Mouse (Mus musculus): ENCODE measurements around the gene Pld1. TPM values are rescaled to one million over a fixed set of nuclear protein-coding genes. Genes with fewer than 3 reads are reported as not detected.

Gene Pld1
- 10 to 100 TPM; 11.6 to 13.6 TPM for total RNA-seq (2021)
- long read RNA-seq, experiment 1, full-length matches to known transcripts, result 1 of 3 reads
- long read RNA-seq, experiment 1, partial matches to known transcripts, result 1 of 3 reads
- long read RNA-seq, experiment 1, other reads (novel, unspliced or antisense), result 1 of 3 reads
- long read RNA-seq, experiment 2, partial matches to known transcripts, result 2 of 2 reads
- long read RNA-seq, experiment 2, other reads (novel, unspliced or antisense), result 0 of 2 reads

DNA sequence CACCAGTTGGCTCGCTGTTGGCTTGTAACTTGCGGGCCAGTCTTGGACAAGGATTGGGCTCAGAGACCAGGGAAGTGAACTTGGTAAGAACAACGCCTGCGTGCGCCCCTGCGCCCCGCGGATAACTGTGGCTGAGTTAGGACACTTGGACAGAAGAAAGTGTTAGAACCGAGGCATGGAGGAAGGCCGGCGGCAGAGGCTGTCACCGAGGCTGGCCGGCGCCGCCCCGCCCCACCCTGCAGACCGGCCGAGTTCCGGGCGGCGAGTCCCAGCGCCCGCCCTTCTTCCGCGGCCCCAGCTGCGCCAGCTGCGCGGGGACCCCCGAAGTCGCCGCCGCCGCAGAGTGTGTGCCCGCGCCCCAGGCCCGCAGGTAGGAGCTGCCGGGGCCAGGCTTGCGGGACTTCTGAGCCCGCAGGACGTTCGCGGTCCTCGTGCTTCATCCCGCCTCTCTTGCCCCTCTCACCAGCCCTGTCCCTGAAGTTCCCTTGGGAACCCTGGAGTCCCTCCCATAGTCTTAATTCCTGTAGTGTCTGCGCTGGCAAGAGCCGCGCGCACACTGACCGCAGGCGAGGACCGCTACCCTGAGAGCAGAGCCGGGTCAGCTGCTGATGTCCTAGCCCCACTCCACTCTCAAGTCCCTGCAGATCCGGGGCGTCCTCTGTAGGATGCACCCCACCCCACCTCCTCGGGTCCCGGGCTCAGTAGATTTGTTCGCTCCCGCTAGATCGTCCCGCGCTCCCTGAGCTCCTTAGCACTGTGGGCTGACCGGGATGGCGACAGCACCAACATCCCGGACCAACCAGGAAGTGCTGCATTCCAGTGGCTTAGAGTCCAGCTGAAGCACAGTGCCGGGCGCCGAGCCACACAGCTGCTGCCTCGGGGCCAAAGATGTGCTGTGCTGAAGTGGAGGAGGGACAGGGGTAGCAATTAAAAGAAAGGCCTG lies at the start of gene Pld1:
Gene Pld1 (plus strand): TSS at position 315 of the 943 bp plus-strand sequence.
- peak; percentile 29 to 57 for DNase-seq (ENCODE audit: low spot score in 2 of 2)

GRCm38 (mm10) chr3:27896318-27896892 lies 42.1 kb upstream of the Pld1 start, which contains the start of gene Tmem212:
TSS of gene Tmem212 (minus strand) at chr3:27896368.
- DNase-seq (ENCODE audit: low spot score in 2 of 2), result no peak

GRCm38 (mm10) chr3:27898178-27898577 lies 40.3 kb upstream of the Pld1 start:
- DNase-seq (ENCODE audit: low spot score in 2 of 2), result no peak

DNA sequence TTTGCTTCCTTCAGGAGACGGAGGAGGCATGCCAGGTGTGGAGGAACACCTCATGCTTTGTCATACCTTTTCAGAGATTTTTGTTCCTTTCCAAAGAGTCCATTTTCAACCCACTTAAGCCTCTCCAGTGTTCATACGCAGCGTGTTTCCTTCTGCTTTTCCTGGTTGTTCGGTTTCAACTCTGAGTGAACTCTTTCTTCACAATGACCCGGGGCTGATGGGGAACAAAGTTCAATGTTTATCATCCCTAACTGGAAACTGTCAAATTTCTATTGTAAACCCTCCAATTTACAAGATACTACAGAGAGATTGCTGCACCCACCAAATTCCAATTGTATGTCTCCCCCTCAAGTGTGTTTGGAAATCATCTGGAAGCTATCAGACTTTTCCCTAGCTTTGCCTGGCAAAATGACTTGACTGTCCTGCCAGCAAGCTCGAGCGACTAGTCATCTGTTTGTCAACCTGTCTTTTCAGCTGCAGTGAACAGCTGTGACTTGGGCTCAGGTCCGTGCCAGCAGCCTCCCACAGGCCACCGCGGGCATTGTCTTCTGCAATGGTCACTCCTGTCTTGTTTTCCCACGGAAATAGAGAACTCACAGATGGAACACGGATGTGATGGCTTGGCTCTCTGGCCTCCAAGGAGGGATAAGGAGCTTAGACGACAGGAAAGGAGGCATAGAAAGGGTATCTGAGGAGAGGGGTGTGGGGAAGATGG lies 39.3 kb upstream of the Pld1 start:
- DNase-seq (ENCODE audit: low spot score in 2 of 2), result peak; percentile 21 to 22

DNA sequence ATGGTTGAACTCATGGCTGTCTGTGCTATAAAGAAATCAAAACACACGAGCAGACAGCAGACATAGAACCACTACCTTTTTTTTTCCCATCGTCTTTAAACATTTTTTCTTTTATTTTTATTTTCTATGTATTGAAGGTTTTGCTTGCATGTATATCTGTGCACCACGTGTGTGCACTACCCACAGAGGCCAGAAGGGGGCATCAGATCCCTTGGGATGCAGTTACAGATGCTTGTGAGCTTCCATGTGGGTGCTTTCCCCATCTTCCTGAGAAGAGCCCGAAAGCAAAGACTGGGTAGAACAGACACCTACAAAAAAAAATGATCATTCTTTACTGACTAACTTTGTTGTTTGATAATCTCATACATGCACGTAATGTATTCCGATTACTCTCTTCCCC lies 36.6 kb upstream of the Pld1 start:
- no peak for DNase-seq (ENCODE audit: low spot score in 2 of 2)

DNA sequence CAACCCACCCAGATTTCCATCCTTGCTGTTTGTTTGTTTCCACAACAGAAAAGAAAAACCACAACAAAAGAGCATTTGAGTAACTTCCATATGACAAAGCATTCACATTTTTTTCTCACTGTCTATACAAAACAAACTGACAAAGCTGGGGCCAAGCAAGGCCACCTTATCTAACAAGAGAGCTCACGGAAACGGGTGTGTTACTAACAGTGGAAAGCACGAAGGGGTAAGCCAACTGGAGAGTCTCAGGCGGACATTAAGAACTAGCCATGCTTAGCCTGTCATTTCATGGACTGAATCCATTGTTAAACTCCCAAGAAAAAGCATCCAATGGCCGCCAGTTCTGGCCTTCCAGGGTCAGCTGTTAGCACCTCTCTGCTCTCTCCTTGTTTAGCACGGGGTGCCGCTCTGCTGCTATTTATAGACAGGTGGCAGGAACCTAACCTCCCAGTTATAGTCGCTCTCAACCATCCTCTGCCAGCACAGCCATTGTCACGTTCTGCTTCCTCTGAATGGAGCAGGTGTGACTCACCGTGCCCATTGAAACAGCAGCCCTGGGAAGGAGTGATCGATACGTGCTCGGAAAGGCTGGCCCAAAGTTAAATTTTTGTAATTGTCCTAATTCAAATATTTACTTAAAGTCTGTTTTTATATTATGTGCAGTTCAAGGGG lies 33.7 kb upstream of the Pld1 start:
- no peak for DNase-seq (ENCODE audit: low spot score in 2 of 2)

DNA sequence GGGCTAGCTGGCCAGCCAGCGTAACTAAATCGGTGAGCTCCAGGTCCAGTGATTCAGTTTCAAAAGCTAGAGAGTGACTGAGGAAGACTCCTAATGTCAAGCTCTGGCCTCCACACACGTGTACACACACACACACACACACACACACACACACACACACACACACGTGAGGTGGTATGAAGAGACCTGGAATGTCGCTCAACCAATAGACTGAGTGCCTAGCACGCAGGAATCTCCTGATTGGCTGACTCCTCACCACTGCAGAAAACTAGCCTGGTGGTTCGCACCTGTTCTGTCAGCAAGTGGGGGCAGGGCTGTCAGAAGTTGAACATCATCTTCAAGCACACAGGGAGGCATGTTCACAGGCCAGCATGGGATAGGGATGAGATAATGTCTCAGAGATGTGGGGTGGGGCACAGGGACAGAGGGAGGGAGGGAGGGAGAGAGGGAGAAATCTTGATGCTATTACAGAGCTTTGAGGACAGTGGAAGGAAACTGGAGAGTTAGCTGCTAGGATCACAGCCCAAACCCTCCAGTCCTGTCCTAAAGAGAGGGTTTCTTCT lies 31.8 kb upstream of the Pld1 start:
- no peak for DNase-seq (ENCODE audit: low spot score in 2 of 2)

- no peak for DNase-seq (ENCODE audit: low spot score in 2 of 2)
Observed at GRCm38 (mm10) chr3:27907301-27907700, 31.2 kb upstream of the Pld1 start.

- no peak for DNase-seq (ENCODE audit: low spot score in 2 of 2)
Observed at GRCm38 (mm10) chr3:27908316-27908715, 30.2 kb upstream of the Pld1 start.

DNA sequence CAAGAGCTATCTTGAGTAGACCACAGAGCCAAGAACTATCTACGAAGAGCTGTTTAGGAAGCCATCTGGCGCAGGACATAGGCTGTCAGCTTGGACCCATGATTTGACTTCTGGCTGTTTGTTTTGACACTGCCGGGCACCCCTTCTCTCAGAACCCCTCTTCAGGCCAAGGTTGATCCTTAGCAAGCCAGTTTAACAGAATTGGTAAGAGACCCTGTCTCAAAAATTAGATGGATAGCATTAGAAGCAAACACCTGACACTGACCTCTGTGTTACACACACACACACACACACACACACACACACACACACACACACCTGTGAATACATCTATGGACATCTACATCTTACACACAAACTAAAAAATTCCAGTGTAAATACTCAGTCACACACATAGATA lies 29.5 kb upstream of the Pld1 start:
- DNase-seq (ENCODE audit: low spot score in 2 of 2), result no peak

DNA sequence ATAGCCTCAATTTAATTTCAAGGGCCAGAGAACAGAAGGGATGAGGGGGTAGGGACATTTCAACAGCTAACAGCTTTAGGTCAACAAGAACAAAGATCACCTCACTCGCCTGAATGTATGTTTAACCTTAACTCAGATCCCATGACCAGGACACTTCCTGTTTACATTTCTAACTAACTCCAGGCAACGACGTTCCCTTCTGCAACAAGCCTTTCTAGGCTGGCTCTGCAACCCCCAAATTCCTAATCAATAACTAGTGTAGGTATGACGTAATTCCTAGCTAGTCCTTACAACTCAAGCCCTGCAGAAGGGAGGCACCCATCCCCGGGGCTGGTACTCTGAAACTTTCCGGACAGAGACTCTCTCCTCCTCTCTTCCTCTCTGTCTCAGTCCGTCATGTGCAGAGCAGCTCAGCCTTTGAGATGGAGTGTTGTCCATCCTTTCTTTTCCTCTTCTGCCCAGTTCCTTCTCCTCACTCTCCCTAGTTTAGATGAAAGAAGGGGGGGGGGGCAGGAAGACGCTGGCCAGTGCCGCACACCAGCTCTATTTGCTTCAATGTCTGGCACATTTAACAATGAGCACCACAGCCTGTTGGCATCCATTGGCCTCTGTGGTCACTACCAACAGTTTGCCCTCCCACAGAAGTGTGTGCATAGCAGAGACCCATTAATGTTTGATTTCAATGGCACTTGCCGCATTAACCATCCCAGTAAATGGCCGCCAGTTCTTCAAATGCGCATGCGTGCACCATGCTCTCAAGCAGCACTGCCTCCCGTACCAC lies 19.6 kb upstream of the Pld1 start:
- no peak for DNase-seq (ENCODE audit: low spot score in 2 of 2)

- DNase-seq (ENCODE audit: low spot score in 2 of 2), result no peak
Observed at GRCm38 (mm10) chr3:27921268-27922020, 17.1 kb upstream of the Pld1 start.

DNA sequence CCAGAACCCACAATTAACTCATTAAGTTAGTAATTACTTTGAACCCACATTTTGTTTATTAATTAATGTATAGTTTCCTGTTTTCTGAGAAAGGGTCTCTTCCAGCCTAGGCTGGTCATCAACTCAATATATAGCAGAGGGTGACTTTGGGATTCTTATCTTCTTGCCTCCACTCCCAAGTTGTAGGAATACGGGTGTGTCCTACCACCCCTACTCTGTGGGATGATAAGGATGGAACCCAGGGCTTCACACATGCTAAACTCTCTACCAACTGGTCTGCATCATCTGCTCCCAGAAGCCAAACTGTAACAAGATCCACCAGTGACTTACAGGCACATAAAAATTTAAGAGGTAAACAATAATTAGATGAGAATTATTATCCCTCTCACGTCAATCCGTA lies 14.5 kb upstream of the Pld1 start:
- DNase-seq (ENCODE audit: low spot score in 2 of 2), result no peak

GRCm38 (mm10) chr3:27929219-27929618 lies 9.3 kb upstream of the Pld1 start:
- no peak for DNase-seq (ENCODE audit: low spot score in 2 of 2)

- DNase-seq (ENCODE audit: low spot score in 2 of 2), result no peak
Observed at GRCm38 (mm10) chr3:27932391-27932790, 6.1 kb upstream of the Pld1 start.

GRCm38 (mm10) chr3:27935644-27936043 lies 2.9 kb upstream of the Pld1 start:
- DNase-seq (ENCODE audit: low spot score in 2 of 2), result no peak

- DNase-seq (ENCODE audit: low spot score in 2 of 2), result no peak
Observed at GRCm38 (mm10) chr3:27936731-27937130, 1.8 kb upstream of the Pld1 start.

DNA sequence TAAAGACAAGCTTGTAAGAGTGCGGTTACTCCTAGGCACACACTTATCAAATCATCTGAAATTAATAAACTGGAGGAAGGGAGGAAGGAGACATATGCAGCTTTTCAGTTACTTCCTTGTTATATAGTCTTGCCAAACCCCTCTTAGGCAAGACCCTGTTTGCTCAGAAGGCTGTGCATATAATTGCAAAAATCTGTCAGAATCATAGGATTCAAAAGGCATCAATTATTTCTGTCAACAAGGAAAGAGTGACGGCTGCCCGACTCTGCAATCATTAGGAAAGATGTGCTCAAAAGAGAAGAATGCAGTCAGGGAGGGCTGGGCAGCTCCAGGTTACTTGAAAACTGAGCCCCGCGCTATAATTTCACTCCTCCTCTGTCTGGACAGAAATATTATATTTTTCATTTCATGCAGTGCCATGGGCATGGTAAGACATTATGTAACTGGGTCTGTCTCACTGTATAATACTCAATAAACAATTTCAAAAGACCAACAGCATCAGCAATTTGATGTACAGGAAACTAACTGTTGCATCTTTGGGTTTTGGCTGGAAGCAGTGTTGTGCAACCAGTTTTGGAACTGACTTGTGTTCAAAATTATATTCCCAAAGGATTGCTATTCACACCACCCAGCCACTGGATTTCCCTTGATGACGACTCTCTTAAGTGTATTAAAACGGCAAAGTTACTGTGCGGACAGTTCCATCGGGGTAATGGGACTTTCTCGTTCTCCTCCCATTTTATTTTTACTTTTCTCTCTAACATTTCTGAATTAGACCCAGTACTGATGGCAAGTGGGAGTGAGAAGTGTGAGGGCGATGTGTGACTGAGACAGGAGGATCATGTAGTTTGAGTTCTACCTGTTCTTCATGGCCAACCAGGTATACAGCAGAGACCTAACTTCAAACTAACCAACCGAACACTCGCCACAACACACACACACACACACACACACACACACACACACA lies 1.1 kb upstream of the Pld1 start:
- DNase-seq (ENCODE audit: low spot score in 2 of 2), result no peak
